Mouse (Mus musculus) cortical plate, adult 2 months (tissue): ENCODE results near the gene Atp6v1e2. TPM values are rescaled to one million over a fixed set of nuclear protein-coding genes. Genes with fewer than 3 reads are reported as not detected.

ENCODE experiments used
- H3K27ac ChIP-seq: fragments of 200-500 bp; 2 replicates; pipeline ENCODE4 v1.5.1; 2012; ENCODE audit warnings: low read length, control low read depth, inconsistent platforms; ENCODE audit not compliant: insufficient read depth
- H3K4me1 ChIP-seq: fragments of 200-500 bp; 2 replicates; pipeline ENCODE4 v1.6.1; 2011; ENCODE audit warnings: low read length; ENCODE audit not compliant: control insufficient read depth, insufficient read depth
- H3K4me3 ChIP-seq: fragments of 200-500 bp; 2 replicates; pipeline ENCODE4 v1.5.1; 2011; ENCODE audit warnings: mild to moderate bottlenecking, low read length, control low read depth; ENCODE audit not compliant: insufficient read depth
- CTCF ChIP-seq: fragments of 200-500 bp; IDR thresholded peaks from 2 replicates; pipeline ENCODE4 v1.5.1; 2011; ENCODE audit warnings: mild to moderate bottlenecking, control low read depth, low read length; ENCODE audit not compliant: insufficient read depth; ENCODE audit errors: extremely low read depth
- POLR2A ChIP-seq: fragments of 200-500 bp; IDR thresholded peaks from 2 replicates; pipeline ENCODE4 v1.6.1; 2011; ENCODE audit warnings: mild to moderate bottlenecking, low read length, control low read depth; ENCODE audit not compliant: insufficient read depth; ENCODE audit errors: extremely low read depth
- polyA plus RNA-seq: library from polyadenylated mRNA; depleted of rRNA; stranded (reverse); fragments of >200 nt; gene quantifications from 2 replicates; pipeline ENCODE4 v1.2.3, GENCODE M21; 2012

Atp6v1e2 gene
- polyA plus RNA-seq, 1 experiment: not detected

DNA sequence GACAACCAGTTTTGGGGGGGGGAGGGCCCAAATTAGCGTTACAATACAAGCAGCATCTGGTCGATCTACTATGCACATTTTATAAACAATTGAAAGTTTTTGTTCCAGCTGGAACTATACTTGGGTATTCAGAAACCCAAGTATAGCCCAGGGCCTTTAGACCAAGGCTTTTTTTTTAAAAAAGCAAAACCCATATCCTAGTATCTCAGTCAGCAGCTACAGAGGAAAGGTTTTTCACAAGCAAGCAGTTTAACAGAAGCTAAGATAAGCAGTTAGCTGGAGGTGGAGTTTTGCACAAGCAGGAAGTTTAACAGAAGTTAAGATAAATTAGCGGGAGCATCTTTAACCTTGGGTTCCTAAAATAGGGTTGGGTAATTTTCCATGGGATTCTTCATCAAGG is 20.9 kb downstream of the Atp6v1e2 start:
- TF ChIP-seq POLR2A: no peak
- TF ChIP-seq CTCF: no peak
- H3K4me3 ChIP-seq: no peak overlapping the region
- H3K4me1 ChIP-seq: no peaks in the 10 kb centered on the region
- no peak overlapping the region for H3K27ac ChIP-seq

DNA sequence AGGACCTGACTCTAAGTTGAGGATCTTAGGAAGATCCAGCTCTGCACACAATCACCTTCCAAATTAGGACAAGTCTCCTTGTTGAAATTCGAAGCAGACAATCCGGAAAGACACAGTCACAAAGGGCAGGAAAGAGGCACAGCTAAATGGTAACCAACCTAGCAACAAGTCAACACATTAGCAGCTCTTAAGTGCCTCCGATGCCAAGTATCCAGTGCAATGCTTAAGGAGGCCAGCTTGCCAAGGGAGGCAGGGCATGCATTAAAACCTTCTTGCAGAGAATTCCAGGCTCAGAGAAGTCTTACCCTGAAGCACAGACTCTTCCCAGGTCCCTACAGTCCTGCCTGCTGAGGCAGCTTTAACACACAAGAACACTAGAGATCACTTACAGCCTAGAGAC is 23.0 kb downstream of the Atp6v1e2 start:
- Histone ChIP-seq H3K27ac (no peak overlapping the region), H3K4me3 (no peak overlapping the region), H3K4me1 (no peaks in the 10 kb centered on the region)
- TF ChIP-seq POLR2A: no peak
- TF ChIP-seq CTCF: no peak

DNA sequence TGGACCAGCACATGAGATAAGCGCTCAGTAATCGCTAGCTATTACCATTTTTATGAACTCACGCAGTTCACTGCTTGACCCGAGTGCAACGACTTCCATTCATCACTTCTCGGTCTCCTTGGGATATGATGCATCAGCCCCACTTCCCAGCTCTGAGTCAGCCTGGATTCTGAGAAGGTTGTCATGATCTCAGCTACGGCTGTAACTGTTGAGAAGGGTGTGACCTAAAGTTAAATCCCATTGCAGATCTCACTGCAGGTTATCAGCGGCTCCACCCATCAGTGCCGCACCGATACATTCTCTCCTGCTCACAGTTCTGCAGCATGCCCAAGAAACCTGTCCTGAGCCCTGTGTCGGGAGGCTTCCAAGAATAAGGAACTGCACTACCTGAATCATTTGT is 28.0 kb downstream of the Atp6v1e2 start:
- TF ChIP-seq CTCF (no peak), POLR2A (no peak)
- no peak overlapping the region for H3K4me3 ChIP-seq
- no peaks in the 10 kb centered on the region for H3K4me1 ChIP-seq
- no peak overlapping the region for H3K27ac ChIP-seq

DNA sequence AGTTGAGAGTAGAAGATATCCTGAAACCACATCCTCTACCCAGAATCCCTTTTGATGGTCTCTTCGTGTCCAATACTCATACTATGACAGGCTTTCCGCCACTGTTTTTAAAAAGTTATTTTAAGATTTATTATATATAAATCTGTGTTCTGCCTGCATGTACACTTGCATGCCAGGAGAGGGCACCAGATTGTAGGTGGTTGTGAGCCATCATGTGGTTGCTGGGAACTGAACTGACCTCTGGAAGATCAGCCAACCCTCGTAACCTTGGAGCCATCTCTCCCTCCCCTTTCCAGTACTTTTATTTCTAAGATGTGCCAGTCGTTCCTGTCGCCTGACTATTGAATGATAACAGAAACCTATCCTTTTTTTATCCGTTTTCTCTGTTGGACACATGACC is 28.9 kb downstream of the Atp6v1e2 start:
- H3K27ac ChIP-seq: no peak overlapping the region
- no peak overlapping the region for H3K4me3 ChIP-seq
- peaks cover under 1% of the 10 kb centered on the region; the same call in 1 of the 2 replicates for H3K4me1 ChIP-seq
- TF ChIP-seq CTCF: peak; percentile 65
- no peak for TF ChIP-seq POLR2A

DNA sequence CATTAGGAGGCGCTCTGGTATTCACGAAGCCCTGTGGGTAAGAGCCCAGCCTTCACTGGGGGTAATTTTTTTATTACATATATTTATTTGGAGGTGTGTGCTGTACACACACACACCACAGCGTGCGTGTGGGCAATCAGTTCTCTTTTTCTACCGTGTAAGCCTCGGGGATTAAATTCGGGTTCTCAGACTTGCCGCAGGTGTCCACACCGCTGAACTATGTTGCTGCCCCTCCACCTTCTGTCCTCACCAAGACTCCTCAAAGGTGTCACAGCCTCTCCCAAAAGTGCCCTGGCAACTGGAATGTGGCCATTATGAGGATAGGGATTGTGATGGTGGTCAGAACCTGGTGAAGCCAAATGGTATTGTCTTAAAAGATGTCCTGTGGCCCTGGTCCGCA is 30.6 kb downstream of the Atp6v1e2 start, which contains the start of gene Tmem247:
Tmem247 (plus strand) TSS at position 301 of the 400 bp plus-strand sequence.
- TF ChIP-seq CTCF (no peak), POLR2A (no peak)
- no peak within 1 kb of the TSS for H3K27ac ChIP-seq
- no peak within 1 kb of the TSS for H3K4me3 ChIP-seq
- H3K4me1 ChIP-seq: peaks cover 2% of the 10 kb centered on the region; the same call in 1 of the 2 replicates

DNA sequence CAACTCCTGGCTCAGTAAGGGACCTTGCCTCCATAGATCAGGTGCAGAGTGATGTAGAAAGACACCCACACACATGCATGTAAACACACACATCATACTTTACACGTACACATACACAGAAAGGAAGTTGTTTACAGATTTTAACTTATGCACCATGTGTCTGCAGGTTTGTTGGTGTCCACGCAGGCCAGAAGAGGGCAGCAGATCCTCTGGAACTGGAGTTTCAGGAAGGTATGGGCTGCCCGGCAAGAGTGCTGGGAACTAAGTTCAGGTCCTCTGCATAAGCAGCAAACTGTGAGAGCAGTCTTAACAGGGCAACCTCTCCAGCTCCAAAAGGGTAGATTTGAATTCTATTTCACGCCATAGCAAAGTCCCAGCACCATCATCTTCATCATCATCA is 32.2 kb downstream of the Atp6v1e2 start:
- TF ChIP-seq CTCF (no peak), POLR2A (no peak)
- H3K27ac ChIP-seq: no peak overlapping the region
- H3K4me3 ChIP-seq: no peak overlapping the region
- peaks cover 2% of the 10 kb centered on the region; the same call in 1 of the 2 replicates for H3K4me1 ChIP-seq

DNA sequence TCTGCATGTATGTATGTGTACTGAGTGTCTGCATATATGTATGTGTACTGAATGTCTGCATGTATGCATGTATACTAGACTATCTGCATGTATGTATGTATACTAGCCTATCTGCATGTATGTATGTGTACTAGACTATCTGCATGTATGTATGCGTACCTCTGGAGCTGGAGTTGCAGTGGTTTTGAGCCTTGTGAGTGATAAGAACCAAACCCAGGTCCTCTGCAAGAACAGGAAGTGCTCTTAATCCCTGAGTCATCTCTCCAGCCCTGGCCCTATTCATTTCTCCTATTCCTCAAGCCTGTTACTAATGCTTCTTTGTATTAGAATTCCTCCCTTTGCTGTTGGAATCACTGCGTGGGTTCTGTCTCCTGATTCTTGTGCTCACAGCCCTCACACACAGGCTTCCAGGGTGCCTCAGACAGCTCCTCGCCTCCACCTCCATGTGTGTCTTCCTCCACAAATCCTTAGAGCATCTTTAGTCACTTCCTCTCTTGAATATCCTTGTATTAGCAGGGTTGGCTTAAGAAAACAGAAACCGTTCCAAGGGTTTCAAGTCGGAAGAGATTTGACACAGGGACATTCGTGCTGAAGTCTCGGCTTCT is 34.6 kb downstream of the Atp6v1e2 start:
- TF ChIP-seq CTCF (no peak), POLR2A (no peak)
- Histone ChIP-seq H3K27ac (no peak overlapping the region), H3K4me3 (no peak overlapping the region), H3K4me1 (peaks cover 2% of the 10 kb centered on the region; the same call in 1 of the 2 replicates)

DNA sequence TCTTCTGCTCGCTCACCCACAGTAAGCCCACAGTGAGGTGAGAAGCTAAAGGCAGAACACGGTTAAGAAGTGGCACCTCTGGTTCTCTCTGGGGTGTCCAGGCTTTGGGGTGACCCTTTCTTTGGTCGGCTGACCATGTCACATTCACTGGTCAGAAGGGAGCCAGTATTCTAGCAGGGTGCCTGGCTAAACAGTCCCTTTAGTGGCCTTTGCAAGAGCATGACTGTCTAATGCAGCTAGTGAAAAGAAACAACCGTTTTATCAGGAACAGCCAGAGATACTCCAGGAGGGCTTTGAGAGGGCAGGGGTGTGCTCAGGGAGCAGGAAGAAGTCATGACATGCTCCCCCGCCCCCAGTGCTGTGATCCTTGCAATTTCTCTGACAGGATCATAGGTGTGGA is 36.4 kb downstream of the Atp6v1e2 start:
- peaks cover 2% of the 10 kb centered on the region; the same call in 1 of the 2 replicates for H3K4me1 ChIP-seq
- TF ChIP-seq POLR2A (no peak), CTCF (no peak)
- no peak overlapping the region for H3K27ac ChIP-seq
- H3K4me3 ChIP-seq: no peak overlapping the region

DNA sequence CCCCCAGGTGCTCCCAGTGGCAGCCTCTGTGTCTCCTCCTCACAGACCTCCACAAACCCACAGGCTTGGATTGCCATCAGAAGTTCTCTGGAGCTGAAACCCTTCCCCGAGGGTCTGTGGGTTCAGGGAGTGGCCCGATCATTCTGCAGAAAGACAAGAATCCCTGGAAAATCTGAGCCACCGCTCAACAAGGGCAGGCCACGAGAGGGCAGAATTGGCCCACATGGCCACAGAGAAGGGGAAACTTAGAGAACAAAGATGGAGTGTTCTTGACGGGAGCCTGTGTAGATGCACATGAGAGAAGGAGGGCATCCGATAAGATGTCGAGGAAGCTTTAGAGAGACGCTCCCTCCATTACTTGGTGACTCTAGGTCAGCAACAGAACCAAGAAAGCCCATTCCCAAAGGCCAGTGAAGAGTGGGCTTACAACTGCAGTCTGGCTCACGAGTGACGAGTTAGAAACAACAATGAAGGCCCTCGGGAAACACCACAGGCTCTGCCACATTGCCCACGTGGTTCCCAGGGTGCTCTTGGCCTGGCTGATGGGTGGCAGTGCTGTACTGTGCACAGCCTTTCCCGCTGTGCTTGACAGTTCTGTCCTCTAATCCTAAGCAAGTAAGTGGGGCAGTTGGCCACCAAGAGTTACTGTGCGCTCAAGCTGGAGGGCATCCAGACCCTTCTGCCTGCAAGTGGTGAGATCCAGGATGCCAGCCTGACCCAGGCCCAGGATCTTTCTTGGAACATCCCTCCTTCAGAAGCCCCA is 37.8 kb downstream of the Atp6v1e2 start:
- TF ChIP-seq POLR2A (no peak), CTCF (peak; percentile 66)
- Histone ChIP-seq H3K4me1 (peaks cover 2% of the 10 kb centered on the region; the same call in 1 of the 2 replicates), H3K27ac (no peak overlapping the region), H3K4me3 (no peak overlapping the region)

DNA sequence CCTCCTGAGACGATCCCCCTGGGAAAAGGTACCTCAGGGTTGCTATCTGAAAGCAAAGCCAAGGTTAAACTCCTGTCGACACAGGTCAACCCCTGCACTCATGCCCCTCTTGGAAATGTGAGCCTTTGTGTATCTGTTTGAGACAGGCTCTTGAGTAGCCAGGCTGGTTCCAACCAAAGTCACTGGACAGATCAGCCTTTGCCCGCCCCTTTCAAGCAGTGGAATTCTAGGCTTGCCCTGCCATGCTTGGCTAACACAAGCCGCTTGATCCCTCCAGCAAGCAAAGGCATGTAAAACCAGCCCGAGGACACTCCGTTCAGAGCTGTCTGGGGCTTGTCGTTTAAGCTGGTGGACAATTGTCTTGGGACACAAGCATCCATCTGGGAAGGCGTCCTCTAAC is 39.4 kb downstream of the Atp6v1e2 start:
- H3K4me1 ChIP-seq: peaks cover 2% of the 10 kb centered on the region; the same call in 1 of the 2 replicates
- TF ChIP-seq CTCF (no peak), POLR2A (no peak)
- no peak overlapping the region for H3K4me3 ChIP-seq

More for the DNA sequence above, 39.4 kb downstream of the Atp6v1e2 start:
- no peak overlapping the region for H3K27ac ChIP-seq
